Mouse (Mus musculus): ENCODE results near the gene Myh7b. TPM values are rescaled to one million over a fixed set of nuclear protein-coding genes. Genes with fewer than 3 reads are reported as not detected.

Myh7b gene
- total and polyA plus RNA-seq, 3 experiments = 2.2 to 5.9 TPM; not detected in 1

DNA sequence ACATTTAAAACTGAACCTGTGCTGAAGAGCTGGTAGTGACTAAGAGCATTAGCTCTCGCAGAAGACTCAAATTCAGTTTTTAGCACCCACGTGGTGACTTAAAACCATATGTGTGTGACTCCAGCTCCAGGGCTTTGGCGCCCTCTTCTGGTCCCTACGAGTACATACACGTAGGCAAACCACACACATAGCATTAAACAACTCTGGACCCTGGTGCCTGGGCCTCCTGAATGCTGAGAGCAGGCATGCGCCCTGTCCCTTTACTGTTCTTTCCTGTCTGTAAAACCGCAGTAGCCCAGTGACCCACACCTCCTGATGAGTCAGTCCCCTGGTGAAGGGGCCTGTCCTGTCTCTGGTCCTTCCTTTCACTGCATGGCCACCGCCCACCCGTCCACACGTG is 13.7 kb downstream of the Myh7b start (continued):
- no peak for TF ChIP-seq CHD2 (IDR thresholded peaks at IDR 0.05; ENCODE audit: low read length)

GRCm38 (mm10) chr2:155626277-155626676 is 15.3 kb downstream of the Myh7b start:
- Histone ChIP-seq H3K36me3 (ENCODE audit: control insufficient read depth in 1 of 2, insufficient read depth in 2 of 2, low read length in 2 of 2) (peaks cover 0 to 6% of the 10 kb centered on the region in 2 experiments; a peak in 2 of 4 replicates), H3K4me1 (ENCODE audit: control insufficient read depth in 1 of 2, insufficient read depth in 2 of 2, low read length in 2 of 2) (peaks cover 0 to 12% of the 10 kb centered on the region in 2 experiments; a peak in 2 of 4 replicates), H3K9me3 (replicated peaks; ENCODE audit: insufficient read depth, low read length) (no peaks in the 10 kb centered on the region), H3K27me3 (ENCODE audit: control insufficient read depth in 1 of 2, insufficient read depth in 2 of 2, low read length in 2 of 2) (no peaks in the 10 kb centered on the region), H3K27ac (ENCODE audit: control insufficient read depth, low read depth, low read length) (no peak overlapping the region), H3K79me2 (ENCODE audit: control insufficient read depth, insufficient read depth, low read length, poor library complexity) (no peaks in the 10 kb centered on the region; the same call in 1 of the 2 replicates), H3K4me3 (ENCODE audit: control insufficient read depth in 1 of 2, insufficient read depth in 1 of 2, low read depth in 2 of 2, low read length in 2 of 2) (no peak overlapping the region), H3K9ac (ENCODE audit: control insufficient read depth, low read depth, low read length, poor library complexity, severe bottlenecking) (no peak overlapping the region)
- no peak for TF ChIP-seq MEF2A (IDR thresholded peaks at IDR 0.05; ENCODE audit: extremely low read depth, insufficient replicate concordance, low read depth, low read length, poor library complexity, severe bottlenecking)
- TF ChIP-seq TAL1 (IDR thresholded peaks at IDR 0.05; ENCODE audit: low read length) = no peak
- TF ChIP-seq MAX (IDR thresholded peaks at IDR 0.05; ENCODE audit: low read length) = no peak
- no peak for TF ChIP-seq POLR2A (IDR thresholded peaks at IDR 0.05; ENCODE audit: control insufficient read depth in 1 of 2, insufficient read depth in 1 of 2, low read depth in 1 of 2, low read length in 2 of 2, poor library complexity in 1 of 2)
- no peak for TF ChIP-seq BHLHE40 (IDR thresholded peaks at IDR 0.05; ENCODE audit: borderline replicate concordance, low read depth, low read length)
- no peak for TF ChIP-seq ZNF384 (IDR thresholded peaks at IDR 0.05; ENCODE audit: low read depth, low read length)
- no peak for TF ChIP-seq KAT2A (conservative IDR thresholded peaks at IDR 0.05; ENCODE audit: low read depth, low read length)
- no peak for TF ChIP-seq SIN3A (IDR thresholded peaks at IDR 0.05; ENCODE audit: low read length)
- no peak for TF ChIP-seq POLR2AphosphoS2 (IDR thresholded peaks at IDR 0.05; ENCODE audit: low read length)
- TF ChIP-seq JUND (IDR thresholded peaks at IDR 0.05; ENCODE audit: low read depth, low read length) = no peak
- TF ChIP-seq RCOR1 (IDR thresholded peaks at IDR 0.05; ENCODE audit: low read depth, low read length) = no peak
- TF ChIP-seq ZKSCAN1 (IDR thresholded peaks at IDR 0.05; ENCODE audit: low read depth, low read length) = no peak
- no peak for TF ChIP-seq GABPA (IDR thresholded peaks at IDR 0.05; ENCODE audit: low read depth, low read length)
- no peak for TF ChIP-seq USF1 (IDR thresholded peaks at IDR 0.05; ENCODE audit: low read depth, low read length)
- TF ChIP-seq MYC (IDR thresholded peaks at IDR 0.05; ENCODE audit: low read depth, low read length) = no peak
- no peak for TF ChIP-seq ZMIZ1 (IDR thresholded peaks at IDR 0.05; ENCODE audit: low read depth, low read length)
- no peak for DNase-seq (ENCODE audit: low read depth, low spot score)

DNA sequence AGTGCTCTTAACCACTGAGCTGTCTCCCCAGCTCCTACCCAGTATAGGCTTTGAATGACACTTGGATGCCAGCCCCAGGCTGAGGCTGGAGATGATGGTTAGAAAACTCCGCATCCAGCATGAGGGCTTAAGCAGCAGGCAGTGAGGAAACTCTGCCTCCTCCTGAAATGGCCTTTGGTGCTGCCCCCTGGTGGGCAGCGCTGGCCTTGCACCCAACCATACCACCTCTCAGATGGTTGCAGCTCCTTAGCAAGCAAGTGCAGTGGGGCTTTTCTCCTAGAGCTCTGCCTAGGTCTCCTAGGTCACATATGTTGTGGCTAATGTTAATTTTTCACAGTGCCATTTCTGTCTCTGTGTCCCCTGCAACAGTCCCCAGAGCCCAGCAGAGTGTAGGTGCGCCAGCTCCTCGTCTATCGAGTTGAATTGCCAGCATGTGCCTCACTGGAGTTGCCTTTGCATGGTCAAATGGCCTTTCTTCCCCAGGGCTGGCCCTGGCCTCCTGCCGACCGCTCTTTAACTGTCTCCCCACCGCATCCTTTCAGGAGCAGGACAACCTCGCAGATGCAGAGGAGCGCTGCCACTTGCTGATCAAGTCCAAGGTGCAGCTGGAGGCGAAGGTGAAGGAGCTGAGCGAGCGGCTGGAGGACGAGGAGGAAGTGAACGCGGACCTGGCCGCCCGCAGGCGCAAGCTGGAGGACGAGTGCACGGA is 16.2 kb downstream of the Myh7b start:
- Histone ChIP-seq H3K9ac (ENCODE audit: control insufficient read depth, low read depth, low read length, poor library complexity, severe bottlenecking) (no peak overlapping the region), H3K36me3 (ENCODE audit: control insufficient read depth in 1 of 2, insufficient read depth in 2 of 2, low read length in 2 of 2) (peaks cover 0 to 6% of the 10 kb centered on the region in 2 experiments; a peak in 2 of 4 replicates), H3K27me3 (ENCODE audit: control insufficient read depth in 1 of 2, insufficient read depth in 2 of 2, low read length in 2 of 2) (no peaks in the 10 kb centered on the region), H3K9me3 (replicated peaks; ENCODE audit: insufficient read depth, low read length) (no peaks in the 10 kb centered on the region), H3K4me1 (ENCODE audit: control insufficient read depth in 1 of 2, insufficient read depth in 2 of 2, low read length in 2 of 2) (peaks cover 0 to 12% of the 10 kb centered on the region in 2 experiments; a peak in 2 of 4 replicates), H3K4me3 (ENCODE audit: control insufficient read depth in 1 of 2, insufficient read depth in 1 of 2, low read depth in 2 of 2, low read length in 2 of 2) (no peak overlapping the region), H3K27ac (ENCODE audit: control insufficient read depth, low read depth, low read length) (no peak overlapping the region), H3K79me2 (ENCODE audit: control insufficient read depth, insufficient read depth, low read length, poor library complexity) (no peaks in the 10 kb centered on the region; the same call in 1 of the 2 replicates)
- TF ChIP-seq SMC3 (IDR thresholded peaks at IDR 0.05; ENCODE audit: low read depth, low read length) (peak; percentile 96), JUND (IDR thresholded peaks at IDR 0.05; ENCODE audit: low read depth, low read length) (no peak), EP300 (IDR thresholded peaks at IDR 0.05; ENCODE audit: low read depth in 1 of 2, low read length in 2 of 2) (no peak), RAD21 (IDR thresholded peaks at IDR 0.05; ENCODE audit: low read depth, low read length) (peak; percentile 63), MYC (IDR thresholded peaks at IDR 0.05; ENCODE audit: low read depth, low read length) (0 out of 2 replicates have a peak, but pooled peaks have one; percentile 58), CHD1 (IDR thresholded peaks at IDR 0.05; ENCODE audit: low read depth, low read length) (no peak), MAZ (IDR thresholded peaks at IDR 0.05; ENCODE audit: low read depth, low read length) (no peak), TCF12 (IDR thresholded peaks at IDR 0.05; ENCODE audit: low read depth, low read length) (no peak), MEF2A (IDR thresholded peaks at IDR 0.05; ENCODE audit: extremely low read depth, insufficient replicate concordance, low read depth, low read length, poor library complexity, severe bottlenecking) (no peak), NELFE (IDR thresholded peaks at IDR 0.05; ENCODE audit: low read depth, low read length) (no peak), CTCF (IDR thresholded peaks at IDR 0.05 in 2 of 3, conservative IDR thresholded peaks at IDR 0.05 in 1 of 3; ENCODE audit: control insufficient read depth in 1 of 3, insufficient read depth in 1 of 3, low read depth in 2 of 3, low read length in 3 of 3, poor library complexity in 1 of 3, severe bottlenecking in 1 of 3) (peak; percentile 97 to 99 (median 97)), MAFK (IDR thresholded peaks at IDR 0.05; ENCODE audit: borderline replicate concordance, low read depth, low read length) (no peak), MAX (IDR thresholded peaks at IDR 0.05; ENCODE audit: low read length) (peak; percentile 15; the same call in 1 of the 2 replicates), ZC3H11A (IDR thresholded peaks at IDR 0.05; ENCODE audit: low read depth, low read length) (peak; percentile 57)
- peak; percentile 86 for DNase-seq (ENCODE audit: low read depth, low spot score)
